Mouse (Mus musculus): ENCODE results near the gene Trpm8.

The Trpm8 gene

GRCm38 (mm10) chr1:88247660-88248059 lies 29.8 kb upstream of the Trpm8 start:
- no peak for DNase-seq (ENCODE audit: low spot score)

- DNase-seq (ENCODE audit: low spot score), result no peak
Measured at GRCm38 (mm10) chr1:88248658-88249057, 28.8 kb upstream of the Trpm8 start.

GRCm38 (mm10) chr1:88249596-88249995 lies 27.9 kb upstream of the Trpm8 start:
- DNase-seq (ENCODE audit: low spot score), result no peak

GRCm38 (mm10) chr1:88250023-88250422 lies 27.4 kb upstream of the Trpm8 start:
- DNase-seq (ENCODE audit: low spot score), result no peak

GRCm38 (mm10) chr1:88253106-88253505 lies 24.4 kb upstream of the Trpm8 start:
- DNase-seq (ENCODE audit: low spot score), result no peak

GRCm38 (mm10) chr1:88253540-88253939 lies 23.9 kb upstream of the Trpm8 start:
- no peak for DNase-seq (ENCODE audit: low spot score)

GRCm38 (mm10) chr1:88254793-88255465 lies 22.5 kb upstream of the Trpm8 start:
- DNase-seq (ENCODE audit: low spot score), result no peak

GRCm38 (mm10) chr1:88255466-88255857 lies 22.0 kb upstream of the Trpm8 start:
- DNase-seq (ENCODE audit: low spot score), result no peak

GRCm38 (mm10) chr1:88255989-88256754 lies 21.3 kb upstream of the Trpm8 start:
- no peak for DNase-seq (ENCODE audit: low spot score)

GRCm38 (mm10) chr1:88256886-88257663 lies 20.4 kb upstream of the Trpm8 start:
- no peak for DNase-seq (ENCODE audit: low spot score)

GRCm38 (mm10) chr1:88257681-88258080 lies 19.8 kb upstream of the Trpm8 start:
- no peak for DNase-seq (ENCODE audit: low spot score)

GRCm38 (mm10) chr1:88258361-88258760 lies 19.1 kb upstream of the Trpm8 start:
- no peak for DNase-seq (ENCODE audit: low spot score)

GRCm38 (mm10) chr1:88258881-88259642 lies 18.4 kb upstream of the Trpm8 start:
- DNase-seq (ENCODE audit: low spot score), result peak; percentile 75

- no peak for DNase-seq (ENCODE audit: low spot score)
Measured at GRCm38 (mm10) chr1:88259643-88260024, 17.8 kb upstream of the Trpm8 start.

GRCm38 (mm10) chr1:88260114-88260513 lies 17.3 kb upstream of the Trpm8 start:
- DNase-seq (ENCODE audit: low spot score), result no peak

GRCm38 (mm10) chr1:88260604-88261377 lies 16.7 kb upstream of the Trpm8 start:
- no peak for DNase-seq (ENCODE audit: low spot score)

GRCm38 (mm10) chr1:88261706-88262105 lies 15.8 kb upstream of the Trpm8 start:
- DNase-seq (ENCODE audit: low spot score), result peak; percentile 57

- DNase-seq (ENCODE audit: low spot score), result peak; percentile 99
Measured at GRCm38 (mm10) chr1:88262255-88262654, 15.2 kb upstream of the Trpm8 start.

- DNase-seq (ENCODE audit: low spot score), result no peak
Measured at GRCm38 (mm10) chr1:88262961-88263360, 14.5 kb upstream of the Trpm8 start.

- no peak for DNase-seq (ENCODE audit: low spot score)
Measured at GRCm38 (mm10) chr1:88263778-88264177, 13.7 kb upstream of the Trpm8 start.

GRCm38 (mm10) chr1:88264237-88264868 lies 13.1 kb upstream of the Trpm8 start:
- no peak for DNase-seq (ENCODE audit: low spot score)

Measured in urinary bladder, postnatal 25 days (tissue).